Mouse (Mus musculus) frontal cortex, postnatal 25 days (tissue): ENCODE measurements around the gene Tnfaip3.

Experiments
- DNase-seq, 2 experiments: peaks; one replicate each; pipeline ENCODE4 v3.0.0; 2022; ENCODE audit warnings: low spot score in 2 of 2

The Tnfaip3 gene

GRCm38 (mm10) chr10:19016823-19017471 is 1.5 kb upstream of the Tnfaip3 start:
- no peak for DNase-seq

- DNase-seq = no peak
Observed at GRCm38 (mm10) chr10:19014381-19015256, 838 bp downstream of the Tnfaip3 start.

- DNase-seq = no peak
Observed at GRCm38 (mm10) chr10:19013351-19013750, 2.1 kb downstream of the Tnfaip3 start.

- no peak for DNase-seq
Observed at GRCm38 (mm10) chr10:19012616-19013015, 2.8 kb downstream of the Tnfaip3 start.

GRCm38 (mm10) chr10:19011832-19012440 is 3.5 kb downstream of the Tnfaip3 start:
- no peak for DNase-seq

GRCm38 (mm10) chr10:19010414-19010813 is 5.0 kb downstream of the Tnfaip3 start:
- no peak for DNase-seq

- no peak for DNase-seq
Observed at GRCm38 (mm10) chr10:19009186-19009672, 6.2 kb downstream of the Tnfaip3 start.

- no peak for DNase-seq
Observed at GRCm38 (mm10) chr10:19008607-19008940, 6.9 kb downstream of the Tnfaip3 start.

- no peak for DNase-seq
Observed at GRCm38 (mm10) chr10:19007897-19008606, 7.4 kb downstream of the Tnfaip3 start.

GRCm38 (mm10) chr10:19002091-19002785 is 13.2 kb downstream of the Tnfaip3 start:
- peak; percentile 41 to 51 for DNase-seq

GRCm38 (mm10) chr10:18999427-18999826 is 16.0 kb downstream of the Tnfaip3 start:
- DNase-seq = no peak

- DNase-seq = no peak
Observed at GRCm38 (mm10) chr10:18996331-18996730, 19.1 kb downstream of the Tnfaip3 start.

- no peak for DNase-seq
Observed at GRCm38 (mm10) chr10:18995465-18996261, 19.8 kb downstream of the Tnfaip3 start.

GRCm38 (mm10) chr10:18992971-18993370 is 22.5 kb downstream of the Tnfaip3 start:
- no peak for DNase-seq

- no peak for DNase-seq
Observed at GRCm38 (mm10) chr10:18991057-18991456, 24.4 kb downstream of the Tnfaip3 start.

- DNase-seq = no peak
Observed at GRCm38 (mm10) chr10:18987907-18988199, 27.6 kb downstream of the Tnfaip3 start.

GRCm38 (mm10) chr10:18987046-18987906 is 28.2 kb downstream of the Tnfaip3 start:
- DNase-seq = no peak

GRCm38 (mm10) chr10:18985516-18985915 is 29.9 kb downstream of the Tnfaip3 start:
- no peak for DNase-seq

GRCm38 (mm10) chr10:18983514-18983913 is 31.9 kb downstream of the Tnfaip3 start:
- no peak for DNase-seq

- no peak for DNase-seq
Observed at GRCm38 (mm10) chr10:18974486-18974885, 41.0 kb downstream of the Tnfaip3 start.
